Mouse (Mus musculus): ENCODE data around the gene Dnajc16. TPM values are rescaled to one million over a fixed set of nuclear protein-coding genes. Genes with fewer than 3 reads are reported as not detected.

Dnajc16 gene
- polyA plus RNA-seq (2014; fragmentation: Nextera tagmentation; extraction: Ambion mirVana), result 3.1 and 4.0 TPM in 2 replicates

DNA sequence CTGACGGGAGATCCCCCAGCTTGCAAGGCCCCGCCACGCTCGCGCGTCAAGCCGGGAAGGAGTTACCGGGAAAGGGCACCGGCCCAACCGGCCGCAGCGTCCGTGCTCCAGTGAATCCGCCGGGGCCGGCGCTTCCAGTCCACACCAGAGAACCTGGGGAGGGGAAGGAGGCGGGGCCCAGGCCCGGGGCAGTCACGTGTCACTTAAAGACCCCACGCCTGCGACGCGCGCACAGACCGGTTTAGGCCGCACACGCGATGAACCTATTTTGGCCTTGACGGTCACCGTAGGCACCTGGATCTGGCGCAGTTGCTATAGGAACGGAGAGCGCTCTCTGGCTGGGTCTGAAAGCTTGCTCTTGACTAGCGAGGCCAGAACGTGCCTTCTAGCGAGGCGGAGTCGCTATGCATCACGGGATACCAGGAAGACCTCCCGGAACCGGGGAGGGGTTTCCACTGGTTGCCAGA lies at the start of gene Dnajc16:
Gene Dnajc16 (minus strand): TSS at position 408 of the 467 bp plus-strand sequence.
- peak; percentile 100 for DNase-seq (ENCODE audit: low spot score)
- Histone ChIP-seq H3K36me3 (ENCODE audit: control insufficient read depth, insufficient read depth, low read length) (peaks cover 25% of the 10 kb centered on the region), H3K9ac (ENCODE audit: low read depth, low read length) (peak within 1 kb of the TSS; percentile 94), H3K27me3 (replicated peaks; ENCODE audit: control insufficient read depth, insufficient read depth, low read length) (no peaks in the 10 kb centered on the region), H3K4me3 (ENCODE audit: low read depth, low read length) (peak within 1 kb of the TSS; percentile 90), H3K27ac (replicated peaks; ENCODE audit: low read depth, low read length) (peak within 1 kb of the TSS; percentile 82), H3K9me3 (ENCODE audit: control insufficient read depth, low read length) (no peaks in the 10 kb centered on the region), H3K4me1 (ENCODE audit: control insufficient read depth, insufficient read depth, low read length) (peaks cover 12% of the 10 kb centered on the region; the same call in 1 of the 2 replicates), H3K4me2 (ENCODE audit: low read depth, low read length) (peak within 1 kb of the TSS; percentile 82)
- under 1% methylated on average over 25 of the region's 42 CpGs for WGBS
- peak; percentile 91 for ATAC-seq (ENCODE audit: low read depth)

- DNase-seq (ENCODE audit: low spot score) (no peak), ATAC-seq (ENCODE audit: low read depth) (no peak)
- Histone ChIP-seq H3K27ac (replicated peaks; ENCODE audit: low read depth, low read length) (no peak overlapping the region), H3K4me2 (ENCODE audit: low read depth, low read length) (no peak overlapping the region), H3K36me3 (ENCODE audit: control insufficient read depth, insufficient read depth, low read length) (no peaks in the 10 kb centered on the region), H3K9ac (ENCODE audit: low read depth, low read length) (no peak overlapping the region), H3K27me3 (replicated peaks; ENCODE audit: control insufficient read depth, insufficient read depth, low read length) (no peaks in the 10 kb centered on the region), H3K4me3 (ENCODE audit: low read depth, low read length) (no peak overlapping the region), H3K4me1 (ENCODE audit: control insufficient read depth, insufficient read depth, low read length) (no peaks in the 10 kb centered on the region), H3K9me3 (ENCODE audit: control insufficient read depth, low read length) (no peaks in the 10 kb centered on the region)
- WGBS, result 62% methylated on average over 5 of the region's 5 CpGs
These were observed 43.9 kb upstream of the Dnajc16 start for GRCm38 (mm10) chr4:141834536-141835095.

- no peaks in the 10 kb centered on the region for H3K36me3 ChIP-seq (ENCODE audit: control insufficient read depth, insufficient read depth, low read length)
- no peak overlapping the region for H3K9ac ChIP-seq (ENCODE audit: low read depth, low read length)
- H3K4me3 ChIP-seq (ENCODE audit: low read depth, low read length), result no peak overlapping the region
- 14% methylated on average over 1 of the region's 1 CpGs for WGBS
- ATAC-seq (ENCODE audit: low read depth), result no peak
- no peaks in the 10 kb centered on the region for H3K27me3 ChIP-seq (replicated peaks; ENCODE audit: control insufficient read depth, insufficient read depth, low read length)
- H3K9me3 ChIP-seq (ENCODE audit: control insufficient read depth, low read length), result no peaks in the 10 kb centered on the region
- H3K4me1 ChIP-seq (ENCODE audit: control insufficient read depth, insufficient read depth, low read length), result no peaks in the 10 kb centered on the region
- DNase-seq (ENCODE audit: low spot score), result no peak
- no peak overlapping the region for H3K4me2 ChIP-seq (ENCODE audit: low read depth, low read length)
- H3K27ac ChIP-seq (replicated peaks; ENCODE audit: low read depth, low read length), result no peak overlapping the region
These were observed 43.2 kb upstream of the Dnajc16 start for GRCm38 (mm10) chr4:141833911-141834310.

- no peaks in the 10 kb centered on the region for H3K27me3 ChIP-seq (replicated peaks; ENCODE audit: control insufficient read depth, insufficient read depth, low read length)
- H3K4me1 ChIP-seq (ENCODE audit: control insufficient read depth, insufficient read depth, low read length), result no peaks in the 10 kb centered on the region
- DNase-seq (ENCODE audit: low spot score) (no peak), ATAC-seq (ENCODE audit: low read depth) (no peak)
- no peaks in the 10 kb centered on the region for H3K9me3 ChIP-seq (ENCODE audit: control insufficient read depth, low read length)
- H3K4me3 ChIP-seq (ENCODE audit: low read depth, low read length), result no peak overlapping the region
- no peaks in the 10 kb centered on the region for H3K36me3 ChIP-seq (ENCODE audit: control insufficient read depth, insufficient read depth, low read length)
- H3K9ac ChIP-seq (ENCODE audit: low read depth, low read length), result no peak overlapping the region
- no peak overlapping the region for H3K4me2 ChIP-seq (ENCODE audit: low read depth, low read length)
- 84% methylated on average over 7 of the region's 7 CpGs for WGBS
- no peak overlapping the region for H3K27ac ChIP-seq (replicated peaks; ENCODE audit: low read depth, low read length)
These were observed 40.6 kb upstream of the Dnajc16 start for GRCm38 (mm10) chr4:141831361-141831760.

DNA sequence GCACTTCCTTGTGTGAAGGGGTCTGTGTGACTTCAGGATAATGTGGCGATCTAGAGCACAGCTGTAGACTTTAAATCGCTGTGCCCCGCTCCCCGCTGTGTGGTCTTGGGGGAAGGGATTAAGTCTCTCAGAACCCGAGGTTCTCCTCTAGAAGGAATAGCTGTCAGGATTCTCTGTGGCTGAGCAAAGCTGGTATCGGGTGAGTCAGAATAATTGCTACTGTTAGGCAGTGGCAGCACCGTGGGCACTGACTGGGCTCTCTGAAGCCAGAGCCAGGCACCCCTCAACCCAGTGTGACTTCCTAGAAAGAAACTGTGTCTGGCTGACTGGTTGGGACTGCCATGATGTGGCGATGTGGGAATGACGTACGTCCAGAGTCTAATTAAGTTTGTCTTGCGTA lies 39.6 kb upstream of the Dnajc16 start:
- DNase-seq (ENCODE audit: low spot score), result no peak
- H3K4me3 ChIP-seq (ENCODE audit: low read depth, low read length), result no peak overlapping the region
- no peaks in the 10 kb centered on the region for H3K4me1 ChIP-seq (ENCODE audit: control insufficient read depth, insufficient read depth, low read length)
- no peak overlapping the region for H3K4me2 ChIP-seq (ENCODE audit: low read depth, low read length)
- no peaks in the 10 kb centered on the region for H3K27me3 ChIP-seq (replicated peaks; ENCODE audit: control insufficient read depth, insufficient read depth, low read length)
- H3K36me3 ChIP-seq (ENCODE audit: control insufficient read depth, insufficient read depth, low read length), result no peaks in the 10 kb centered on the region
- 47% methylated on average over 11 of the region's 11 CpGs for WGBS
- no peak for ATAC-seq (ENCODE audit: low read depth)
- no peak overlapping the region for H3K9ac ChIP-seq (ENCODE audit: low read depth, low read length)
- H3K27ac ChIP-seq (replicated peaks; ENCODE audit: low read depth, low read length), result no peak overlapping the region
- no peaks in the 10 kb centered on the region for H3K9me3 ChIP-seq (ENCODE audit: control insufficient read depth, low read length)

DNA sequence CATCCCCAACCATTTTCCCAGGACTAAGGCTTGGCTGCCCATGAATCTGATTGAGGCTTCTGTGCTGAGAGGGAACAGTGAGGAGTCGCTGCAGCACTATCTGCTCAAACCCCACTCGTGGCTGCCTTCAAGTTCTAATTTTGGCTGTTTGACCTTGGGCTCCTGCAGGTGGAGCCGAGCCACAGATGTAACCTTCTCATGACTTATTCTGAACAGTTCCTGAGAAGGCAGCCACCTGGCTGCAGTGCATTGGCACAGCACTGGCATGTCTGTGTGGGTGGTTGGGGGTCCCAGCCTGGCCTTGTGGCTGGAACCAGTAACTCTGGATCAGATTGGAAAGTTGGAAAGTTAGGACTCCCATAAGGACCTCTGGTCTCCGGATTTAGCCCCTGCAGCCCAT lies 37.4 kb upstream of the Dnajc16 start:
- Histone ChIP-seq H3K9ac (ENCODE audit: low read depth, low read length) (no peak overlapping the region), H3K36me3 (ENCODE audit: control insufficient read depth, insufficient read depth, low read length) (no peaks in the 10 kb centered on the region), H3K9me3 (ENCODE audit: control insufficient read depth, low read length) (no peaks in the 10 kb centered on the region), H3K27me3 (replicated peaks; ENCODE audit: control insufficient read depth, insufficient read depth, low read length) (no peaks in the 10 kb centered on the region), H3K4me1 (ENCODE audit: control insufficient read depth, insufficient read depth, low read length) (no peaks in the 10 kb centered on the region), H3K4me3 (ENCODE audit: low read depth, low read length) (no peak overlapping the region), H3K4me2 (ENCODE audit: low read depth, low read length) (no peak overlapping the region), H3K27ac (replicated peaks; ENCODE audit: low read depth, low read length) (no peak overlapping the region)
- no peak for DNase-seq (ENCODE audit: low spot score)
- WGBS, result 77% methylated on average over 4 of the region's 4 CpGs
- ATAC-seq (ENCODE audit: low read depth), result no peak

DNA sequence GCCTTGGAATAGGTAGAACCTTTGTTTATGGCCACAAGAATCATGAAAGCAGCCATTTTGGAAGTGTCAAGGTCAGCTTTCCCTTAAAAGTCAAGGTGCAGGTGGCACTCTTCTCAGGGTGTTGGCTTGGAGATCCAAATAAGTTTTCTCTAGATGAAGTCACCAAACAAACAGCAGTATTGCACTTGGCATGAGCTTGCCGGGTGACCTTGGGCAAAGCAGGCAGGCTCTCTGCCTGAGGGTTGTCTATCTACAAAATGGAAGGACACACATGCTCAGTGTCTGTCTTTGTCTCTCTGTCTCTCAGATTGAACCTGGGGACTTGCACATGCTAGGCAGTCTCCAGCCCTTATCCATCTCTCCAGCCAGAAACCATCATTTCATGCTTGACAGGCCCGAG lies 36.7 kb upstream of the Dnajc16 start:
- DNase-seq (ENCODE audit: low spot score), result no peak
- Histone ChIP-seq H3K27ac (replicated peaks; ENCODE audit: low read depth, low read length) (no peak overlapping the region), H3K9me3 (ENCODE audit: control insufficient read depth, low read length) (no peaks in the 10 kb centered on the region), H3K4me3 (ENCODE audit: low read depth, low read length) (no peak overlapping the region), H3K36me3 (ENCODE audit: control insufficient read depth, insufficient read depth, low read length) (no peaks in the 10 kb centered on the region), H3K9ac (ENCODE audit: low read depth, low read length) (no peak overlapping the region), H3K4me2 (ENCODE audit: low read depth, low read length) (no peak overlapping the region), H3K4me1 (ENCODE audit: control insufficient read depth, insufficient read depth, low read length) (no peaks in the 10 kb centered on the region), H3K27me3 (replicated peaks; ENCODE audit: control insufficient read depth, insufficient read depth, low read length) (no peaks in the 10 kb centered on the region)
- WGBS, result 94% methylated on average over 2 of the region's 2 CpGs
- ATAC-seq (ENCODE audit: low read depth), result no peak

DNA sequence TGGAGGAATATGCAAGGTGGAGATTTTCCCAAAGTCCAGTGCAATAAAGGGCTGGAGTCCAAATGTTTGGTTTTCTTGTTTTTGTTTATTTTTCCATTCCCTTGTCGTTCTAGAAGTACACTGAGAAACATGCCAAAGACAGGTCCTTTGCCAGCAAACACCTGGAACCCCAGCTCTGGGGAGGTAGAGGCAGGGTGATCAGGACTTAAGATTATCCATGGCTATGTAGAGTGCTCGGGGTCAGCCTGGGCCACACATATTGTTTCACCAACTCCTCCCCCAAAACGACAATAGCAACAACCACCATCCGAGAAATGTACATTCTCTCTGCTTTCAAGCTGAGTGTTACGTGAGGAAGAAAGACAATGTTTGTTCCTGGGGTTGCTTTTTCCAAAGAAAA lies 35.3 kb upstream of the Dnajc16 start, which contains the start of gene Cela2a:
Gene Cela2a (minus strand): TSS at position 101 of the 400 bp plus-strand sequence.
- DNase-seq (ENCODE audit: low spot score) (no peak), ATAC-seq (ENCODE audit: low read depth) (no peak)

DNA sequence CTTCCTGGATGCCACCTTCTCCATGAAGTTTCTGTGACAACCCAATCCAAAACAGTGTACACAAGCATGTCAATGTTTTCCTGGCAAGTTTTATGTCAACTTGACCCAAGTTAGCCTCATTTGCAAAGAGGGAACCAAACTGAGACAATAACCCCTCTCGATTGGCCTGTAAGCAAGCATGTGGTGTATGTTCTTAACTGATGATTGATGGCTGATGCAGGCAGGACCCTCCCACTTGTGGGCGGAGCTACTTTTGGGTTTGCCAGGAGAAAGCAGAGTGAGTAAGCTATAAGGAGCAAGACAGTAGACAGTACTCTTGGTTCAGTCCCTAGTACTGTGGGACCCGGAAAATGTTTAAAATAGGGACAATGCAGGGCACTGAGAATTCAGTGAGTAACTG lies 32.2 kb upstream of the Dnajc16 start:
- Histone ChIP-seq H3K4me1 (ENCODE audit: control insufficient read depth, insufficient read depth, low read length) (no peaks in the 10 kb centered on the region), H3K4me2 (ENCODE audit: low read depth, low read length) (no peak overlapping the region), H3K36me3 (ENCODE audit: control insufficient read depth, insufficient read depth, low read length) (no peaks in the 10 kb centered on the region), H3K9ac (ENCODE audit: low read depth, low read length) (no peak overlapping the region), H3K9me3 (ENCODE audit: control insufficient read depth, low read length) (no peaks in the 10 kb centered on the region), H3K27me3 (replicated peaks; ENCODE audit: control insufficient read depth, insufficient read depth, low read length) (no peaks in the 10 kb centered on the region), H3K4me3 (ENCODE audit: low read depth, low read length) (no peak overlapping the region), H3K27ac (replicated peaks; ENCODE audit: low read depth, low read length) (no peak overlapping the region)
- DNase-seq (ENCODE audit: low spot score) (no peak), ATAC-seq (ENCODE audit: low read depth) (no peak)
- WGBS, result 64% methylated on average over 3 of the region's 3 CpGs

More for the DNA sequence above, 35.3 kb upstream of the Dnajc16 start, which contains the start of gene Cela2a:
- WGBS, result 70% methylated on average over 5 of the region's 5 CpGs
- no peaks in the 10 kb centered on the region for H3K36me3 ChIP-seq (ENCODE audit: control insufficient read depth, insufficient read depth, low read length)
- no peaks in the 10 kb centered on the region for H3K27me3 ChIP-seq (replicated peaks; ENCODE audit: control insufficient read depth, insufficient read depth, low read length)
- H3K4me2 ChIP-seq (ENCODE audit: low read depth, low read length), result no peak within 1 kb of the TSS
- H3K4me1 ChIP-seq (ENCODE audit: control insufficient read depth, insufficient read depth, low read length), result no peaks in the 10 kb centered on the region
- no peak within 1 kb of the TSS for H3K4me3 ChIP-seq (ENCODE audit: low read depth, low read length)
- H3K9me3 ChIP-seq (ENCODE audit: control insufficient read depth, low read length), result no peaks in the 10 kb centered on the region
- no peak within 1 kb of the TSS for H3K27ac ChIP-seq (replicated peaks; ENCODE audit: low read depth, low read length)
- no peak within 1 kb of the TSS for H3K9ac ChIP-seq (ENCODE audit: low read depth, low read length)
